Mouse (Mus musculus): ENCODE data around the gene Olfr223. TPM values are rescaled to one million over a fixed set of nuclear protein-coding genes. Genes with fewer than 3 reads are reported as not detected.
"Not testable (repeated sequence)": the region's sequence is repeated elsewhere in the genome, so short reads cannot be mapped to it uniquely, and the experiment has no call there.

Olfr223 gene
- polyA plus RNA-seq, 1 experiment from 2014 or later, result not detected

GRCm38 (mm10) chr11:59584539-59584938, 8.6 kb downstream of the Olfr223 start:
- H3K27ac ChIP-seq, result no peak overlapping the region
- no peak overlapping the region for H3K9ac ChIP-seq
- H3K4me3 ChIP-seq, result no peak overlapping the region
- H3K36me3 ChIP-seq (replicated peaks), result no peaks in the 10 kb centered on the region
- no peak for ATAC-seq (replicated peaks)
- WGBS, result 33% methylated on average over 6 of the region's 6 CpGs
- no peaks in the 10 kb centered on the region for H3K27me3 ChIP-seq (replicated peaks)
- no peaks in the 10 kb centered on the region for H3K9me3 ChIP-seq
- H3K4me2 ChIP-seq, result no peak overlapping the region
- H3K4me1 ChIP-seq, result no peaks in the 10 kb centered on the region

DNA sequence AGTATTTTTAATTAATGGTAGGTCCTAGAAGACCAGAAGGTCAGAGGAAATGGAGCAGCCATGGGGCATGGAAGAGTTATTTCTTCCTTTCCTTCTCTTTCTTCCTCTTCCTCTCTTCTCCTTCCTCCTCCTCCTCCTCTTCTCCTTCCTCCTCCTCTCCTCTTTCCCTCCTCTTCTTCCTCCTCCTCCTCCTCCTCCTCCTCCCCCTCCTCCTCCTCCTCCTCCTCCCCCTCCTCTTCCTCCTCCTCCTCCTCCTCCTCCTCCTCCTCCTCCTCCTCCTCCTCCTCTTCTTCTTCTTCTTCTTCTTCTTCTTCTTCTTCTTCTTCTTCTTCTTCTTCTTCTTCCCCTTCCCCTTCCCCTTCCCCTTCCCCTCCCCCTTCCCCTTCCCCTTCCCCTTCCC, 17.0 kb downstream of the Olfr223 start, which contains the start of gene Olfr222:
Olfr222 (minus strand) TSS at position 101 of the 400 bp plus-strand sequence.
- H3K4me1 ChIP-seq; H3K9me3 ChIP-seq; H3K4me2 ChIP-seq; H3K9ac ChIP-seq; ATAC-seq (replicated peaks); H3K27ac ChIP-seq; H3K27me3 ChIP-seq (replicated peaks); H3K36me3 ChIP-seq (replicated peaks); H3K4me3 ChIP-seq: not testable (repeated sequence)

DNA sequence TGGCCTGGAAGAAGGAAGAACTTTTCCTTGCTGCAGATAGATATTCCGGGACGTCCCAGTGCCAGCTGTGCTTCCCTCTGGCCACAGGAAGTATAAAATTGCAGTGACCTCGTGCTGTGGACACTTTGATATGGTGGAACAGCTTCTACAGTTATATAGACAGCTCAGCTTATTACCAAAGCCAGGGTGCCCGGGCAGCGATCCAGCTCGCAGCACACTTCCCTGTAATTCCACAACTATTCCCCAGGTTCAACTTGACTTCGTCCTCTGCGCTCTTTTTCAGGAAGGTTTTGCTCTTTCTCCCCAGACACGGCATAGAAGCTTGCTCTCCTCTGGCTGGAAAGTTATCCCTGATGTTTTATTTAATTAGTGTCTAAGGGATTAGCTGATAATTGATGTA, 17.4 kb downstream of the Olfr223 start:
- 68% methylated on average over 9 of the region's 9 CpGs for WGBS
- no peaks in the 10 kb centered on the region for H3K9me3 ChIP-seq

DNA sequence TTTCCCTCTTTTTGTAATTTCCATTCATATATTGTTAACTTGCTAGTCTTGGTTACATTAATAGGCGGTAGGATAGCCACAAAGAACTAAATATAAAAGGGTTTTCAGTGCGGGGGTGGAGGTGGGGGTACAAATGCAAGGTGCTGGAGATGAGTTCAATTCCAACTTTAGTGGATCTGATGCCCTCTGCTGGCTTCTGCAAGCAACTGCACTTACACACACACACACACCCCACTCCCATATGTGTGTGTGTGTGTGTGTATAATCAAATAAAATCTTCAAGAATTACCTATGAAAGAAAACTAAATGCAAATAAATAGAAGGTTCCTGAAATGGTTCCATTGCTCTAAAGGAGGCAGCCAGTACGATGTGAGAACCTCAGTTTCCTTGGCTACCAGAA, 23.8 kb downstream of the Olfr223 start:
- H3K36me3 ChIP-seq (replicated peaks), result no peaks in the 10 kb centered on the region
- no peaks in the 10 kb centered on the region for H3K4me1 ChIP-seq
- 63% methylated on average over 3 of the region's 3 CpGs for WGBS
- no peak overlapping the region for H3K9ac ChIP-seq
- no peak overlapping the region for H3K4me3 ChIP-seq
- no peaks in the 10 kb centered on the region for H3K9me3 ChIP-seq
- no peak overlapping the region for H3K4me2 ChIP-seq
- no peaks in the 10 kb centered on the region for H3K27me3 ChIP-seq (replicated peaks)
- no peak for ATAC-seq (replicated peaks)
- H3K27ac ChIP-seq, result no peak overlapping the region

More for the DNA sequence above, 17.4 kb downstream of the Olfr223 start:
- H3K27ac ChIP-seq, result no peak overlapping the region
- ATAC-seq (replicated peaks), result no peak
- H3K4me1 ChIP-seq, result no peaks in the 10 kb centered on the region
- H3K27me3 ChIP-seq (replicated peaks), result no peaks in the 10 kb centered on the region
- H3K9ac ChIP-seq, result no peak overlapping the region
- no peak overlapping the region for H3K4me3 ChIP-seq
- no peaks in the 10 kb centered on the region for H3K36me3 ChIP-seq (replicated peaks)
- no peak overlapping the region for H3K4me2 ChIP-seq

DNA sequence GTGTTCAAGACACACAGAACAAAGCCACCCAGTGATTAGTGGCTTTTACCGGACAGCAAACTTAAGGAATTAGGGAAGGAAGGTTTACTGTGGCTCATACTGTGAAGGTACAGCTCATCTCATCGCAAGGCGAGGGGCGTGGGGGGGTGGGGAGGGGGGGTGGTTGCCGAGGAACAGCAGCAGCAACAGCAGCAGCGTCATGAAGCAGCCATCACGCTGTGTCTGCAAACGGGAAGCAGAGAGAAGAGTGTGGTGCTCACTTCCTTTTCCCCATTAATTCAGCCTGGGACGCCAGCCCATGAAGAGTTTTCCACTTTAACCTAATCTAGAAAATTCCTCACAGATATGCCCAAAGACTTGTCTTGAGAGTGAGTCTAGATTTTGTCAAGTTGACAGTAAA, 30.3 kb downstream of the Olfr223 start:
- no peak overlapping the region for H3K9ac ChIP-seq
- ATAC-seq (replicated peaks), result no peak
- no peak overlapping the region for H3K4me2 ChIP-seq
- H3K4me1 ChIP-seq, result no peaks in the 10 kb centered on the region
- H3K36me3 ChIP-seq (replicated peaks), result no peaks in the 10 kb centered on the region
- H3K9me3 ChIP-seq, result no peaks in the 10 kb centered on the region
- H3K27me3 ChIP-seq (replicated peaks), result no peaks in the 10 kb centered on the region
- 69% methylated on average over 9 of the region's 9 CpGs for WGBS
- no peak overlapping the region for H3K27ac ChIP-seq
- no peak overlapping the region for H3K4me3 ChIP-seq

- H3K4me2 ChIP-seq, result no peak overlapping the region
- no peak overlapping the region for H3K4me3 ChIP-seq
- no peak overlapping the region for H3K9ac ChIP-seq
- H3K9me3 ChIP-seq, result no peaks in the 10 kb centered on the region
- H3K27ac ChIP-seq, result no peak overlapping the region
- ATAC-seq (replicated peaks), result no peak
- 90% methylated on average over 4 of the region's 4 CpGs for WGBS
- H3K27me3 ChIP-seq (replicated peaks), result no peaks in the 10 kb centered on the region
- H3K36me3 ChIP-seq (replicated peaks), result no peaks in the 10 kb centered on the region
- no peaks in the 10 kb centered on the region for H3K4me1 ChIP-seq
These were observed 30.8 kb downstream of the Olfr223 start for GRCm38 (mm10) chr11:59562336-59562735.

- WGBS, result 71% methylated on average over 3 of the region's 3 CpGs
- no peaks in the 10 kb centered on the region for H3K4me1 ChIP-seq
- H3K9me3 ChIP-seq, result no peaks in the 10 kb centered on the region
- H3K27ac ChIP-seq, result no peak overlapping the region
- no peak overlapping the region for H3K9ac ChIP-seq
- no peaks in the 10 kb centered on the region for H3K27me3 ChIP-seq (replicated peaks)
- no peaks in the 10 kb centered on the region for H3K36me3 ChIP-seq (replicated peaks)
- ATAC-seq (replicated peaks), result no peak
- H3K4me3 ChIP-seq, result no peak overlapping the region
- H3K4me2 ChIP-seq, result no peak overlapping the region
These were observed 32.2 kb downstream of the Olfr223 start for GRCm38 (mm10) chr11:59560906-59561305.

GRCm38 (mm10) chr11:59554535-59554934, 38.6 kb downstream of the Olfr223 start:
- no peaks in the 10 kb centered on the region for H3K9me3 ChIP-seq
- 77% methylated on average over 8 of the region's 8 CpGs for WGBS
- no peak overlapping the region for H3K27ac ChIP-seq
- no peak overlapping the region for H3K4me2 ChIP-seq
- no peaks in the 10 kb centered on the region for H3K27me3 ChIP-seq (replicated peaks)
- H3K9ac ChIP-seq, result no peak overlapping the region
- H3K4me3 ChIP-seq, result no peak overlapping the region
- H3K4me1 ChIP-seq, result no peaks in the 10 kb centered on the region
- ATAC-seq (replicated peaks), result no peak
- no peaks in the 10 kb centered on the region for H3K36me3 ChIP-seq (replicated peaks)

- Histone ChIP-seq H3K4me1 (no peaks in the 10 kb centered on the region), H3K4me3 (no peak overlapping the region), H3K27me3 (replicated peaks) (no peaks in the 10 kb centered on the region), H3K4me2 (no peak overlapping the region), H3K9ac (no peak overlapping the region), H3K27ac (no peak overlapping the region), H3K9me3 (no peaks in the 10 kb centered on the region), H3K36me3 (replicated peaks) (no peaks in the 10 kb centered on the region)
- no peak for ATAC-seq (replicated peaks)
- WGBS, result 93% methylated on average over 11 of the region's 11 CpGs
These were observed 39.0 kb downstream of the Olfr223 start for GRCm38 (mm10) chr11:59554127-59554526.

GRCm38 (mm10) chr11:59544005-59544404, 49.1 kb downstream of the Olfr223 start:
- H3K4me3 ChIP-seq, result no peak overlapping the region
- no peak overlapping the region for H3K27ac ChIP-seq
- no peaks in the 10 kb centered on the region for H3K9me3 ChIP-seq
- no peaks in the 10 kb centered on the region for H3K36me3 ChIP-seq (replicated peaks)
- WGBS, result 93% methylated on average over 9 of the region's 9 CpGs
- H3K27me3 ChIP-seq (replicated peaks), result no peaks in the 10 kb centered on the region
- no peak overlapping the region for H3K9ac ChIP-seq
- ATAC-seq (replicated peaks), result no peak
- no peak overlapping the region for H3K4me2 ChIP-seq
- no peaks in the 10 kb centered on the region for H3K4me1 ChIP-seq

DNA sequence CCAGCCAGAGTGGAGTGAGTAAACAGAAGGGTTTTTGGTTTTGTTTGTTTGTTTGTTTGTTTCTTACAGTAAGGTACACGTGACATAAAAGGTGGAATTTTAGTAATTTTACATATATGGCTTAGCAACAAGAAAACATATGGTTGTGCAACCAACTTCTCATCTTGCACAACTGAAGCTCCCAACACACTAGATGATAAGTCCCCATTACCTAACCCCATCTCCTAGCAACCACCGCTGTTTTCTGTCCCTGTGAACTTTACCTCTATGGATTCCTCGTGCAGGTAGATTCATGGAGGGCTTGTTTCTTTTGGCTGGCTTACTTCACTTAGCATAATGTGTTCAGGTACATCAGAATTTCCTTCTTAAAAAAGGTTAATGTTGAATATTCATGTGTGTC, 49.7 kb downstream of the Olfr223 start:
- 89% methylated on average over 3 of the region's 3 CpGs for WGBS
- Histone ChIP-seq H3K4me3 (no peak overlapping the region), H3K9me3 (no peaks in the 10 kb centered on the region), H3K27me3 (replicated peaks) (no peaks in the 10 kb centered on the region), H3K9ac (no peak overlapping the region), H3K4me2 (no peak overlapping the region), H3K27ac (no peak overlapping the region), H3K36me3 (replicated peaks) (no peaks in the 10 kb centered on the region), H3K4me1 (0 out of 2 replicates have a peak, but pooled peaks cover under 1% of the 10 kb centered on the region)
- no peak for ATAC-seq (replicated peaks)

- Histone ChIP-seq H3K27ac (no peak overlapping the region), H3K4me1 (0 out of 2 replicates have a peak, but pooled peaks cover 2% of the 10 kb centered on the region), H3K4me2 (no peak overlapping the region), H3K27me3 (replicated peaks) (no peaks in the 10 kb centered on the region), H3K36me3 (replicated peaks) (no peaks in the 10 kb centered on the region), H3K9ac (no peak overlapping the region), H3K4me3 (no peak overlapping the region), H3K9me3 (no peaks in the 10 kb centered on the region)
- 81% methylated on average over 6 of the region's 6 CpGs for WGBS
- ATAC-seq (replicated peaks), result no peak
These were observed 50.6 kb downstream of the Olfr223 start for GRCm38 (mm10) chr11:59542442-59542841.

DNA sequence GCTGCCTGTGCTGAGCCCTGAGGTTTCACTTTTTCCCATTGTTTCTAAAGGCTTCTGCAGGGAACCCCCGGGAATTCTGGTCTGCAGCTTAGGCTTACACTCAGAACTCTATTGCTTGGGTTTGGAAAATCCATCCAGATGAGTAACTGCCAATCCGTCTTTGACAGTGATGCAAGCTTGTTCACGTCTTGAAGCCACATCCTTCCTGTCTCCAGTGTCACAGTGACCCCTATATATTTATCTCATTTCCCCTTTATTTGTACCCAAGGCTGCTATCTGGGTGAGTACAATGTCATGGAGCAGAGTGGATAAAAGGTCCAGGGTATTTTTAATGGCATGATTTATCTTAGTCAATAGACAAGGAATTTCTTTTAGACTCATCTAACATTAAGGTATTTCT, 51.8 kb downstream of the Olfr223 start, which contains the start of gene Nlrp3:
Nlrp3 (plus strand) TSS at position 245 of the 400 bp plus-strand sequence.
- no peak within 1 kb of the TSS for H3K4me2 ChIP-seq
- 39% methylated on average over 3 of the region's 3 CpGs for WGBS
- H3K9me3 ChIP-seq, result no peaks in the 10 kb centered on the region
- H3K27ac ChIP-seq, result no peak within 1 kb of the TSS
- H3K4me3 ChIP-seq, result no peak within 1 kb of the TSS
- H3K4me1 ChIP-seq, result 0 out of 2 replicates have a peak, but pooled peaks cover 2% of the 10 kb centered on the region
- no peaks in the 10 kb centered on the region for H3K36me3 ChIP-seq (replicated peaks)
- ATAC-seq (replicated peaks), result no peak
- no peak within 1 kb of the TSS for H3K9ac ChIP-seq
- no peaks in the 10 kb centered on the region for H3K27me3 ChIP-seq (replicated peaks)
